Mouse (Mus musculus): ENCODE results near the gene Aimp2. TPM values are rescaled to one million over a fixed set of nuclear protein-coding genes. Genes with fewer than 3 reads are reported as not detected.

The Aimp2 gene
- polyA plus RNA-seq, 1 experiment from 2014 or later: 136 TPM

- no peaks in the 10 kb centered on the region for H3K9me3 ChIP-seq
- peaks cover 83% of the 10 kb centered on the region for H3K36me3 ChIP-seq (replicated peaks)
- peaks cover 8% of the 10 kb centered on the region for H3K4me1 ChIP-seq
- WGBS: 86% methylated on average over 4 of the region's 4 CpGs
- no peak for DNase-seq (ENCODE audit: low spot score)
- H3K27me3 ChIP-seq (replicated peaks; ENCODE audit: low read depth, poor library complexity, severe bottlenecking): no peaks in the 10 kb centered on the region
- no peak overlapping the region for H3K27ac ChIP-seq (replicated peaks)
- no peak overlapping the region for H3K4me3 ChIP-seq
Observed at GRCm38 (mm10) chr5:143929291-143929690, 19.6 kb upstream of the Aimp2 start.

GRCm38 (mm10) chr5:143927875-143928274, 18.2 kb upstream of the Aimp2 start, which contains the start of gene Gm42421:
Gene Gm42421 (plus strand): TSS chr5:143928175.
- 95% methylated on average over 8 of the region's 8 CpGs for WGBS

GRCm38 (mm10) chr5:143924781-143925452, 15.3 kb upstream of the Aimp2 start:
- no peaks in the 10 kb centered on the region for H3K9me3 ChIP-seq
- DNase-seq (ENCODE audit: low spot score): no peak
- H3K27me3 ChIP-seq (replicated peaks; ENCODE audit: low read depth, poor library complexity, severe bottlenecking): no peaks in the 10 kb centered on the region
- H3K4me1 ChIP-seq: no peaks in the 10 kb centered on the region
- H3K4me3 ChIP-seq: no peak overlapping the region
- 93% methylated on average over 6 of the region's 6 CpGs for WGBS
- no peak overlapping the region for H3K27ac ChIP-seq (replicated peaks)
- peaks cover 98% of the 10 kb centered on the region for H3K36me3 ChIP-seq (replicated peaks)

More at GRCm38 (mm10) chr5:143927875-143928274, 18.2 kb upstream of the Aimp2 start, which contains the start of gene Gm42421:
- Histone ChIP-seq H3K27ac (replicated peaks) (no peak within 1 kb of the TSS), H3K4me3 (no peak within 1 kb of the TSS), H3K27me3 (replicated peaks; ENCODE audit: low read depth, poor library complexity, severe bottlenecking) (no peaks in the 10 kb centered on the region), H3K4me1 (peaks cover 6% of the 10 kb centered on the region), H3K36me3 (replicated peaks) (peaks cover 97% of the 10 kb centered on the region), H3K9me3 (no peaks in the 10 kb centered on the region)
- DNase-seq (ENCODE audit: low spot score): no peak

- WGBS: 94% methylated on average over 3 of the region's 3 CpGs
- Histone ChIP-seq H3K27me3 (replicated peaks; ENCODE audit: low read depth, poor library complexity, severe bottlenecking) (no peaks in the 10 kb centered on the region), H3K36me3 (replicated peaks) (peaks cover 96% of the 10 kb centered on the region), H3K9me3 (no peaks in the 10 kb centered on the region), H3K27ac (replicated peaks) (no peak overlapping the region), H3K4me3 (no peak overlapping the region), H3K4me1 (no peaks in the 10 kb centered on the region)
- DNase-seq (ENCODE audit: low spot score): no peak
Observed at GRCm38 (mm10) chr5:143918120-143918519, 8.5 kb upstream of the Aimp2 start.

GRCm38 (mm10) chr5:143917418-143917817, 7.8 kb upstream of the Aimp2 start:
- Histone ChIP-seq H3K36me3 (replicated peaks) (peaks cover 95% of the 10 kb centered on the region), H3K9me3 (no peaks in the 10 kb centered on the region)
- peak; percentile 37 for DNase-seq (ENCODE audit: low spot score)

GRCm38 (mm10) chr5:143916221-143916620, 6.6 kb upstream of the Aimp2 start:
- no peaks in the 10 kb centered on the region; the same call in 1 of the 2 replicates for H3K4me1 ChIP-seq
- peaks cover 85% of the 10 kb centered on the region for H3K36me3 ChIP-seq (replicated peaks)
- WGBS: 92% methylated on average over 9 of the region's 9 CpGs
- no peaks in the 10 kb centered on the region for H3K9me3 ChIP-seq
- H3K4me3 ChIP-seq: no peak overlapping the region
- no peak for DNase-seq (ENCODE audit: low spot score)
- no peaks in the 10 kb centered on the region for H3K27me3 ChIP-seq (replicated peaks; ENCODE audit: low read depth, poor library complexity, severe bottlenecking)
- no peak overlapping the region for H3K27ac ChIP-seq (replicated peaks)

More at GRCm38 (mm10) chr5:143917418-143917817, 7.8 kb upstream of the Aimp2 start:
- H3K4me1 ChIP-seq: no peaks in the 10 kb centered on the region
- H3K4me3 ChIP-seq: no peak overlapping the region
- no peak overlapping the region for H3K27ac ChIP-seq (replicated peaks)
- no peaks in the 10 kb centered on the region for H3K27me3 ChIP-seq (replicated peaks; ENCODE audit: low read depth, poor library complexity, severe bottlenecking)
- WGBS: 64% methylated on average over 5 of the region's 5 CpGs

GRCm38 (mm10) chr5:143908926-143909325, 721 bp downstream of the Aimp2 start:
- Histone ChIP-seq H3K4me1 (peaks cover 26% of the 10 kb centered on the region), H3K9me3 (no peaks in the 10 kb centered on the region), H3K27me3 (replicated peaks; ENCODE audit: low read depth, poor library complexity, severe bottlenecking) (no peaks in the 10 kb centered on the region), H3K36me3 (replicated peaks) (peaks cover 58% of the 10 kb centered on the region), H3K27ac (replicated peaks) (peak overlapping the region; percentile 86), H3K4me3 (peak overlapping the region; percentile 64)
- no peak for DNase-seq (ENCODE audit: low spot score)
- WGBS: 3% methylated on average over 9 of the region's 9 CpGs

- Histone ChIP-seq H3K4me1 (peaks cover 26% of the 10 kb centered on the region), H3K9me3 (no peaks in the 10 kb centered on the region), H3K27ac (replicated peaks) (no peak overlapping the region), H3K36me3 (replicated peaks) (peaks cover 67% of the 10 kb centered on the region), H3K27me3 (replicated peaks; ENCODE audit: low read depth, poor library complexity, severe bottlenecking) (no peaks in the 10 kb centered on the region), H3K4me3 (no peak overlapping the region)
- no peak for DNase-seq (ENCODE audit: low spot score)
- 90% methylated on average over 8 of the region's 8 CpGs for WGBS
Observed at GRCm38 (mm10) chr5:143906429-143906828, 3.2 kb downstream of the Aimp2 start.

- Histone ChIP-seq H3K27ac (replicated peaks) (no peak overlapping the region), H3K36me3 (replicated peaks) (peaks cover 93% of the 10 kb centered on the region), H3K27me3 (replicated peaks; ENCODE audit: low read depth, poor library complexity, severe bottlenecking) (no peaks in the 10 kb centered on the region), H3K4me1 (peaks cover 17% of the 10 kb centered on the region), H3K4me3 (no peak overlapping the region), H3K9me3 (no peaks in the 10 kb centered on the region)
- WGBS: 89% methylated on average over 4 of the region's 4 CpGs
- no peak for DNase-seq (ENCODE audit: low spot score)
Observed at GRCm38 (mm10) chr5:143903813-143904212, 5.8 kb downstream of the Aimp2 start.

GRCm38 (mm10) chr5:143902111-143902510, 7.5 kb downstream of the Aimp2 start:
- no peak overlapping the region for H3K27ac ChIP-seq (replicated peaks)
- peaks cover 99% of the 10 kb centered on the region for H3K36me3 ChIP-seq (replicated peaks)
- H3K4me3 ChIP-seq: no peak overlapping the region
- no peaks in the 10 kb centered on the region for H3K27me3 ChIP-seq (replicated peaks; ENCODE audit: low read depth, poor library complexity, severe bottlenecking)
- WGBS: 87% methylated on average over 3 of the region's 3 CpGs
- no peaks in the 10 kb centered on the region for H3K4me1 ChIP-seq
- no peaks in the 10 kb centered on the region for H3K9me3 ChIP-seq
- DNase-seq (ENCODE audit: low spot score): no peak

GRCm38 (mm10) chr5:143897635-143898330, 11.9 kb downstream of the Aimp2 start, which contains the start of gene Ankrd61:
Gene Ankrd61 (minus strand): TSS chr5:143897685.
- Histone ChIP-seq H3K4me3 (no peak within 1 kb of the TSS), H3K27ac (replicated peaks) (no peak within 1 kb of the TSS), H3K4me1 (no peaks in the 10 kb centered on the region), H3K9me3 (no peaks in the 10 kb centered on the region), H3K27me3 (replicated peaks; ENCODE audit: low read depth, poor library complexity, severe bottlenecking) (no peaks in the 10 kb centered on the region), H3K36me3 (replicated peaks) (peaks cover 89% of the 10 kb centered on the region)
- no peak for DNase-seq (ENCODE audit: low spot score)
- 85% methylated on average over 14 of the region's 14 CpGs for WGBS

- Histone ChIP-seq H3K27ac (replicated peaks) (no peak overlapping the region), H3K36me3 (replicated peaks) (peaks cover 89% of the 10 kb centered on the region), H3K9me3 (no peaks in the 10 kb centered on the region), H3K27me3 (replicated peaks; ENCODE audit: low read depth, poor library complexity, severe bottlenecking) (no peaks in the 10 kb centered on the region), H3K4me1 (no peaks in the 10 kb centered on the region), H3K4me3 (no peak overlapping the region)
- no peak for DNase-seq (ENCODE audit: low spot score)
- WGBS: 88% methylated on average over 5 of the region's 5 CpGs
Observed at GRCm38 (mm10) chr5:143893396-143893795, 16.3 kb downstream of the Aimp2 start.
